Mouse (Mus musculus) forebrain, embryonic 10.5 days (tissue): ENCODE data around the gene Ush1g. TPM values are rescaled to one million over a fixed set of nuclear protein-coding genes. Genes with fewer than 3 reads are reported as not detected.

Source experiments
- DNase-seq: peaks from one replicate; pipeline ENCODE4 v3.0.0-alpha.2; 2017; ENCODE audit warnings: low spot score; ENCODE audit errors: extremely low spot score
- H3K27ac ChIP-seq: fragments of 300-500 bp; sonication (generic); 2 replicates; pipeline ENCODE4 v1.5.1; 2016; ENCODE audit warnings: mild to moderate bottlenecking
- H3K27me3 ChIP-seq: fragments of 300-500 bp; sonication (generic); 2 replicates; pipeline ENCODE4 v1.6.1; 2016; ENCODE audit warnings: mild to moderate bottlenecking; ENCODE audit not compliant: poor library complexity, severe bottlenecking
- H3K36me3 ChIP-seq: fragments of 300-500 bp; sonication (generic); replicated peaks from 2 replicates; pipeline ENCODE4 v1.6.1; 2016; ENCODE audit warnings: mild to moderate bottlenecking, moderate library complexity
- H3K4me1 ChIP-seq: fragments of 300-500 bp; sonication (generic); 2 replicates; pipeline ENCODE4 v1.6.1; 2016
- H3K4me3 ChIP-seq: fragments of 300-500 bp; sonication (generic); 2 replicates; pipeline ENCODE4 v1.5.1; 2016; ENCODE audit warnings: mild to moderate bottlenecking, moderate library complexity
- H3K9me3 ChIP-seq: fragments of 300-500 bp; sonication (generic); 2 replicates; pipeline ENCODE4 v1.6.1; 2016; ENCODE audit warnings: mild to moderate bottlenecking, moderate library complexity
- WGBS: fragments of 180-500 bp; shearing (Covaris S2); methylation state at CpG from one replicate; pipeline ENCODE4 v1.1.7; 2016; 5-methylcytosine and 5-hydroxymethylcytosine counted together
- polyA plus RNA-seq: library from polyadenylated mRNA; unstranded; fragments of >200 nt; fragmentation: Nextera tagmentation; extraction: Ambion mirVana; gene quantifications from 2 replicates; pipeline ENCODE4 v1.2.1, GENCODE M21; 2016

Ush1g gene
- polyA plus RNA-seq, 1 experiment from 2014 or later, result not detected

DNA sequence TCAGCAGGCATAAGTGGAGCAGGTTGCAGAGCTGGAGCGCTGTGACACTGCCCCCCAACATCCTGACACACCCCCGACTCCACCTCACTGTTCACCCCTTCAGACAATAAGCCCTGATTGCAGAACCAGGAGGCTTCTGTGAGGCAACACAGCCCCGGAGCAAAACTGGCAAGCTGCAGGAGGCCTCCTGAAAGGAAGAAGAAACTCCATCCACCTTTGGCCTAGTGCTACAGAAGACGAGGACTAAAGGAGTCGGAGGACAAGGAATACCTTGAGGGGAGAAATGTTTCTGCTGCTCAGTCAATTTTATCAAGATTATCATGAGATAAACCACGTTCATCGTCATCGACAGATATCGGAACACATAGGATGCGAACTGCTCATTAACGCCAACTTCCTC, 25.9 kb downstream of the Ush1g start:
- 93% methylated on average over 11 of the region's 11 CpGs for WGBS
- peaks cover 19% of the 10 kb centered on the region for H3K4me1 ChIP-seq
- no peak for DNase-seq
- H3K36me3 ChIP-seq, result no peaks in the 10 kb centered on the region
- H3K4me3 ChIP-seq, result no peak overlapping the region
- no peaks in the 10 kb centered on the region for H3K9me3 ChIP-seq
- peaks cover 43% of the 10 kb centered on the region for H3K27me3 ChIP-seq
- no peak overlapping the region for H3K27ac ChIP-seq

DNA sequence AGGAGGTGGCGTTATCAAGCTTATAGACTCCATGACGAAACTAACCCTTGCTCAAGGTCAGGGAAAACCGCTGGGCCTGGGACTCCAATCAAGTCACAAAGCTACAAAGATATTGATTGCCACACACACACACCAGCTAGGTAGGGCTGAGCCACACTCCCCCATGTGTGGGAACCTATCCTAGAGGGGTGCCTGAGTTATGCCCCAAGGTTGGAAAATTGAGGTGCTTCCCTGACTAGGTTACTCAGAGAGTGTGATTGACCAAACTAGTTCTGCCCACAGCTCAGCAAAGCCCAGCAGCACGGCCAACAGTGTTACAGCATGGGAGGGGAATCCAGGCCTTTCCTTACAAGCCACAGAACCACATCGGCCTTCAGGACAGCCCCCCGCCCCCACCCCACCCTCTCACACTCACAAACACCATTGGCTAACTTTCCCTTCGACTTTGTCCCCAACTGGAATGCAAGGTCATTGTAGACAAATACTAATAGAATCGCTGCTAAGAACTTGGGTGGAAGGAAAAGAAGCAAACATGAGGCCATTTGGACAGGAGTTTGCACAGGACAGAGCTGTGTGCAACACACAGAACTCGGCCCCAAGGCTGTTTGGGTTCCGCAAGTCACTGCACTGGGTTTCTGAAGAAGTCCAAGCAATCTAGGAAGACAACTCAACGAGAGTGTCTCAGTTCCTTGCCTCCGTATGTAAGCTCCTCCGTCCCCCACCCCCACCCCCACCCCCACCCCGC, 29.0 kb downstream of the Ush1g start:
- Histone ChIP-seq H3K4me1 (peaks cover 16% of the 10 kb centered on the region), H3K4me3 (no peak overlapping the region), H3K27me3 (peaks cover 23% of the 10 kb centered on the region), H3K36me3 (no peaks in the 10 kb centered on the region), H3K9me3 (no peaks in the 10 kb centered on the region), H3K27ac (no peak overlapping the region)
- 71% methylated on average over 14 of the region's 14 CpGs for WGBS
- DNase-seq, result no peak

DNA sequence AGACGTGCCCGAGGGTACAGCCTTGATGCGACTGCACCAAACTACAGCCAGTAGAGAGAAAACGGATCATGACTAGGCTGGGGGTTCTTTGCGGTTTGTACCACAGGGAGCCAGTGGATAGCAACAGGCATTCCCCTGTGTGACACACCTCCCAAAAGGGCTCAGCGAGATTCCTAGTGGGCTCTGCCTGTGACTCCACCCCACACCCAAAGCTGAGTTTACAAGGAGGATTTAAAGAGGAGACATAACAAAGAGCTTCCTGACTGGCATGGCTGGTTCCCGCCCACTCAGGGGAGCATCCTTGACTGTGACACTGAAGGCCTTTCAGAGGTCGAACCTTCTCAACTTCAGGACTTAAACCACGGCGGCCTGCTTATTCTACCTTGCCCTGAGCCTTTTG, 30.3 kb downstream of the Ush1g start:
- peaks cover 10% of the 10 kb centered on the region for H3K27me3 ChIP-seq
- H3K36me3 ChIP-seq, result no peaks in the 10 kb centered on the region
- H3K9me3 ChIP-seq, result no peaks in the 10 kb centered on the region
- no peak overlapping the region for H3K27ac ChIP-seq
- DNase-seq, result no peak
- no peak overlapping the region for H3K4me3 ChIP-seq
- H3K4me1 ChIP-seq, result peaks cover 6% of the 10 kb centered on the region
- WGBS, result 81% methylated on average over 10 of the region's 10 CpGs

DNA sequence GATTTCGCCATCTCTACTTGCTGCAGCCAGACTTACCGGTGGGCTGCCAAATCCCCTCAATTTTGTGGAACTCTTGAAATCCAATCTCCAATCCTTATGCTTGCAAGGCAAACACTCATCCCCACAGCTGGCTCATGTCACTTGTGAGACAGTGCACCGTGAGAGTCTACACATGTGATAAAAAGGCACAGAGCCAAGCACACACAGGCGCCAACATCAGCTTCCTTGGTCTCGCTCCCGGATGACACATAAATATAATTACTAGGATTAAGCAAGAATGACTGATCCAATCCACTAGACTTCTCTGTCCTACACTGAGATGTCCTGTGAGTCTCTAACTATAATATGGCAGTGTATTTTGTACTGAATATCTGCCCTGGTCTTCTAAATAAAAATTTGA, 30.9 kb downstream of the Ush1g start:
- H3K27me3 ChIP-seq, result peaks cover 4% of the 10 kb centered on the region
- DNase-seq, result no peak
- no peaks in the 10 kb centered on the region for H3K9me3 ChIP-seq
- H3K4me1 ChIP-seq, result peaks cover 6% of the 10 kb centered on the region
- no peak overlapping the region for H3K27ac ChIP-seq
- no peak overlapping the region for H3K4me3 ChIP-seq
- no peaks in the 10 kb centered on the region for H3K36me3 ChIP-seq
- 97% methylated on average over 6 of the region's 6 CpGs for WGBS

DNA sequence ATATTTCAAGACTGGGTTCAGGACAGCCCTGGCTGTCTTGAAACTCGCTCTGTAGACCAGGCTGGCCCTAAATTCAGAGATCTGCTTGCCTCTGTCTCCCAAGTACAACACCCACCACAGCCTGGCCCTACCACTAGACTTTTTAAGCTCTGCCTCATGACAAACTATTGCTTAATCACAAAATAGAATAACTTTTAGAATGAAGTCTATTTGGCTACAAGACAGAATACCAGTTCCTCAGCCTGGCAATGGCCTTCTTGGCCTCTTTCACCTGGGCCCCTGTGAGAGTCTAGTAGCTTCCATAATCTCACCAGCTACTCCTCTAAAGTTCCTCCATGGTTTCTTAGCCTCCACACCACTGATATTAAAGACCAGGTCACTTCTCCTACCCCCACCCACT, 31.5 kb downstream of the Ush1g start:
- 86% methylated on average over 1 of the region's 1 CpGs for WGBS
- H3K9me3 ChIP-seq, result no peaks in the 10 kb centered on the region
- no peak for DNase-seq
- no peaks in the 10 kb centered on the region for H3K36me3 ChIP-seq
- H3K27ac ChIP-seq, result no peak overlapping the region
- no peaks in the 10 kb centered on the region for H3K27me3 ChIP-seq
- H3K4me1 ChIP-seq, result peaks cover 6% of the 10 kb centered on the region
- no peak overlapping the region for H3K4me3 ChIP-seq

DNA sequence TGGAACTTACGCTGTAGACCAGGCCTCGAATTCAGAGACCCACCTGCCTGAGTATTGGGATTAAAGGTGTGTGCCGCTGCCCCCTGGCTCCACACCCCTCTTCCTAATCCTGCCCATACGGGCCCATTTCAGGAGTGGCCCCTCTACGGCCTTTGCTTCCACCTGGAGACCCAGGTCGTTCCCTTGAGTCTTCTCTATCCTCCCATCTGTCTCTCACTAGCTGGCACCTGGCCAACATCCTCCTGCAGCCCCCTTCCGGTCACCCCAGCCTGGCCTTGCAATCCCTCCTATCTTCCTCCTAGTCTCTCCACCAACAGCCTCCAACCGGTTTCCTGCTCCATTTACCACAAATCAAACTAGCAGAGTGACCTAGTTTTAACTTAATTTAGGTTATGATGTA, 32.0 kb downstream of the Ush1g start:
- Histone ChIP-seq H3K4me3 (no peak overlapping the region), H3K27me3 (no peaks in the 10 kb centered on the region), H3K27ac (no peak overlapping the region), H3K36me3 (no peaks in the 10 kb centered on the region), H3K9me3 (no peaks in the 10 kb centered on the region), H3K4me1 (peaks cover 6% of the 10 kb centered on the region)
- DNase-seq, result no peak
- WGBS, result 84% methylated on average over 8 of the region's 8 CpGs

DNA sequence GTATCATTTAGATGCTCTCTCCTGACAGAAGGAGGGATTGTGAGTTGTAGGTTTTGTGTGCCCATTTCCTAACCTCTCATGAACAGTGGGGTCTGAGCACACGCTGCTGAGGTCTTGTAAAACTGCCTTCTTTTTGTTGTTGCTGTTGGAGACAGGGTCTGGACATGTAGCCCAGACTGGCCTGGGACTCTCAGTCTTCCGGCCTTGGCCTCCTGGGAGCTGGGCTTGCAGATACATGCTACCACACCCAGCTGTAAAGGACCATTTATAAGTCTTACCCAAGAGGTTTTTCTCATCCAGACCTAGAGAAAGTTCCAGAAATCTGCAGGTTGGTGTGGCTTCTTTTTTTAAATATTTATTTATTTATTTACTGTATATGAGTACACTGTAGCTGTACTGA, 33.5 kb downstream of the Ush1g start:
- peaks cover 5% of the 10 kb centered on the region for H3K4me1 ChIP-seq
- H3K4me3 ChIP-seq, result no peak overlapping the region
- no peak for DNase-seq
- 92% methylated on average over 2 of the region's 2 CpGs for WGBS
- H3K9me3 ChIP-seq, result no peaks in the 10 kb centered on the region
- no peak overlapping the region for H3K27ac ChIP-seq
- no peaks in the 10 kb centered on the region for H3K36me3 ChIP-seq
- no peaks in the 10 kb centered on the region for H3K27me3 ChIP-seq

DNA sequence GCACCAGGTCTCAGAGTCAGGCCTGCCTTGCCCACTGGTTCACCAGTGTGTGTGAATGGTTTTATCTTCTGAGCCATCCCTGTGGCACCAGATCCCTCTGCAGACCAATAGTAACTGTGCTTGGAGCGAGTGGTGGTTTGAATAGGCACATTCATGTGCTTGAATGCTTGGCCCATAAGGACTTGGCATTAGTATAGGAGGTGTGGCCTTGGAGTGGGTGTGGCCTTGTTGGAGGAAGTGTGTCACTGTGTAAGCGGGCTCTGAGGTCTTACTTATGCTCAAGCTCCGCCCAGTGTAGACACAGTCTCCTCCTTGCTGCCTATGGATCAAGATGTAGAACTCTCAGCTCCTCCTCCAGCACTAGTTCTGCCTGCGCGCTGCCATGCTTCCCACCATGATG, 34.5 kb downstream of the Ush1g start:
- Histone ChIP-seq H3K27ac (no peak overlapping the region), H3K27me3 (no peaks in the 10 kb centered on the region), H3K9me3 (no peaks in the 10 kb centered on the region), H3K4me1 (peaks cover 3% of the 10 kb centered on the region), H3K4me3 (no peak overlapping the region), H3K36me3 (no peaks in the 10 kb centered on the region)
- WGBS, result 89% methylated on average over 5 of the region's 5 CpGs
- no peak for DNase-seq

DNA sequence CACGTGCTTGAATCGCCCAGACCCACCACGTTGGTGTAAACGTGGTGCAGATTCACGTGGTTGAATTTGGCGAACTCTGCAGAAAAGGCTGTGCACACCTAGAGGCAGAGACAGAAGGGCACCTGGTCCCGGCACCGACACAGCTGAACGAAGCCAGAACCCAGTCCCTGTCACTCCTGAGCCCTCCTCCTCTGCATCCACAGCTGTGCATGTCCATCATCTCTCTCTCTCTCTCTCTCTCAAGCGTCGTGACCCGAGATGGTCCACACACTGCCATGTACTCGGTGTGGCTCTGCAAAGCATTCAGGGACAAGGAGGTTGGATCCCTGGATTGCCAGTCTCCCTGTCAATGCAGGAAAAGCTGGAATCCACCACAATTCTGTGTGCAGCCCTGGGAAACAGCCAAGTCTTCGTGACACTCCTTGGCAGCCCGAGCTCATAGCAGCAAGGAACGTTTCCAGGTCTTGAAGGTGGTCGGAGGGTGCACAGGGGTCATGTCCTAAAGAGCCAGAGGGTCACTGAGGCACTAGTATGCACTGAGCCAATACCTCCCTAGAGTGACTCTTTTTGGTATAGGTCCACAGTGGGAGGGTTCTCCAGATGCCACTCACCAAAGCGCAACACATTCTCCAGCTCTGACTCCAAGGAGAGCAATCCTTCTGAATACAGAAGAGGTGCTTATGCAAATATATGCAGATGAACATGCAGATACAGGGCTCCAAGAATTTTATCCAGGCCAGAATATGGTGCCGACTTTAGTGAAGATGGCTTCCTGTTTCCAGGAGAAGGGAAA, 35.4 kb downstream of the Ush1g start:
- DNase-seq, result no peak
- H3K4me3 ChIP-seq, result no peak overlapping the region
- 83% methylated on average over 19 of the region's 19 CpGs for WGBS
- no peaks in the 10 kb centered on the region for H3K36me3 ChIP-seq
- no peak overlapping the region for H3K27ac ChIP-seq
- H3K4me1 ChIP-seq, result peaks cover 3% of the 10 kb centered on the region; the same call in 1 of the 2 replicates
- H3K9me3 ChIP-seq, result no peaks in the 10 kb centered on the region
- no peaks in the 10 kb centered on the region for H3K27me3 ChIP-seq

DNA sequence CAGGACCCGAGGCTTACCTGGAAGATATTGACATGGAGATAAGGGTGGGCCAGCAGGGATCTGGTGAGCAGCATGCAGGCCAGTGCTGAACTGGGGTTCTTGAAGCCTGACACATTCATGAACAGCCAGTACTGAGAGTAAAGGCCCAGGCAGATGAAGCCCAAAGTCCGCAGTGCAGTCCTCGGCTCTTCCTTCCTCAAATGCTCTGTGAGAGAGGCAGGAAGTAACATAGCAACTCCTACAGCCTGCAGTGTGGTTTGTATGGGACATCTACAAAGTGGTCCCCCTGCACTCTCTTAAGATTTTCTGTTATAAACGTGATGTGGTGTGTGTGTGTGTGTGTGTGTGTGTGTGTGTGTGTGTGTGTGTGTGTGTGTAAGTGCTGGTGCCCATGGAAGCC, 36.6 kb downstream of the Ush1g start:
- DNase-seq, result no peak
- Histone ChIP-seq H3K4me1 (peaks cover 3% of the 10 kb centered on the region; the same call in 1 of the 2 replicates), H3K36me3 (no peaks in the 10 kb centered on the region), H3K27ac (no peak overlapping the region), H3K27me3 (no peaks in the 10 kb centered on the region), H3K4me3 (no peak overlapping the region), H3K9me3 (no peaks in the 10 kb centered on the region)
- WGBS, result 79% methylated on average over 4 of the region's 4 CpGs

DNA sequence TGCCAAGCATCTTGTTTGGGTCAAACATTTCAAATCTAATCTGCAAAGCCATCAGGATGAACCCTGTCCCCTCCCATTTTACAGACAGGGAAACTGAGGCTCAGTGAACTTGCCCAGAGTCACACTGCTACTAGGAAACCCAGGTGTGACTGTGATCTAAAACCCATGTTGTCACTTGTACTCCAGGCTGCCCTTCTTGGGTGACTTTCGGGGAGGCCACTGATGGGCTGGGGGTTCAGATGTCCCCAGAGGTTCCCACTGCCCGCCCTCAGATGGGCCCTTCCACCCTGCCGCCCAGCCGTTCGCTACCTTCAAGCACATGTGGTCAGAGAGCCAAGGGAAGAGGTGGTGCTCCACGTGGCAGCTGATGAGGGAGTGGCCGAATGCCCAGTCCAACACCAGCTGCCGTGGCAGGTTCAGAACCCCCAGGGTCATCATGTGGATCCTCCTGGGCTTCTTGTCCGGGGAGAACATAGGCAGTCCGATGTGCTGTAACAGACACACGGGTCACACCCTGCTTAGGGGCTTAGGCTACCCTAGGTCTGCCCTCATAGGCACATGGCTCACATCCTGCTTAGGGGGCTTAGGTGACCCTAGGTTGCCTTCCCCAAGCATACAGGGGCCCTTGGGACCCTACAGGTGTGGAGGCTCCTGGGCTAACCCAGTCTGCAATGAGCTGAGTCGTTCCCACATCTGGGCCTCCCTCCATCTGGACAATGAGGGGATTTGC, 37.8 kb downstream of the Ush1g start:
- Histone ChIP-seq H3K27me3 (no peaks in the 10 kb centered on the region), H3K4me1 (peaks cover 3% of the 10 kb centered on the region; the same call in 1 of the 2 replicates), H3K27ac (no peak overlapping the region), H3K36me3 (no peaks in the 10 kb centered on the region), H3K4me3 (no peak overlapping the region), H3K9me3 (no peaks in the 10 kb centered on the region)
- no peak for DNase-seq
- 88% methylated on average over 12 of the region's 12 CpGs for WGBS

DNA sequence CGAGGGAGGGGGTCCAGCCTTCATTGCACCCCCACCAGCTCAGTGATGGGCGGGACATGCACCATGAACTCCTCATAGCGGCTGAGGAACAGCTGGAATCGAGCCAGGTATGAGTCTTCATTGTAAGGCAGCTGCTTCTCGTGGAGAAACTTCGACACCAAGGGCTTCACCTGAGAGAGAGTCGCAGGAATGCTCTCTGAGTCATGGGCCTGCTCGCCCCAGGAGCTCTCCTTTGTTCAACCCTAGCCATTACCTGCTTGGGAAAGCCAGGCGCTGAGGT, 38.4 kb downstream of the Ush1g start:
- H3K27ac ChIP-seq, result no peak overlapping the region
- H3K9me3 ChIP-seq, result no peaks in the 10 kb centered on the region
- H3K36me3 ChIP-seq, result no peaks in the 10 kb centered on the region
- H3K4me3 ChIP-seq, result no peak overlapping the region
- no peak for DNase-seq
- peaks cover 3% of the 10 kb centered on the region; the same call in 1 of the 2 replicates for H3K4me1 ChIP-seq
- no peaks in the 10 kb centered on the region for H3K27me3 ChIP-seq
- WGBS, result 81% methylated on average over 9 of the region's 9 CpGs
